Mouse (Mus musculus) c-Kit-negative CD71-positive TER-119-positive erythroid progenitor cells, embryonic 14.5 days (primary cell): ENCODE results near the gene Diablo.
A peak's percentile ranks its signal among the peaks of the same experiment; 100 is the strongest.
"Not testable (repeated sequence)": the region's sequence is repeated elsewhere in the genome, so short reads cannot be mapped to it uniquely, and the experiment has no call there.

Experiments
- DNase-seq: peaks from one replicate; pipeline ENCODE4 v3.0.0-alpha.2; 2013; ENCODE audit warnings: low read depth, low spot score

Gene Diablo

DNA sequence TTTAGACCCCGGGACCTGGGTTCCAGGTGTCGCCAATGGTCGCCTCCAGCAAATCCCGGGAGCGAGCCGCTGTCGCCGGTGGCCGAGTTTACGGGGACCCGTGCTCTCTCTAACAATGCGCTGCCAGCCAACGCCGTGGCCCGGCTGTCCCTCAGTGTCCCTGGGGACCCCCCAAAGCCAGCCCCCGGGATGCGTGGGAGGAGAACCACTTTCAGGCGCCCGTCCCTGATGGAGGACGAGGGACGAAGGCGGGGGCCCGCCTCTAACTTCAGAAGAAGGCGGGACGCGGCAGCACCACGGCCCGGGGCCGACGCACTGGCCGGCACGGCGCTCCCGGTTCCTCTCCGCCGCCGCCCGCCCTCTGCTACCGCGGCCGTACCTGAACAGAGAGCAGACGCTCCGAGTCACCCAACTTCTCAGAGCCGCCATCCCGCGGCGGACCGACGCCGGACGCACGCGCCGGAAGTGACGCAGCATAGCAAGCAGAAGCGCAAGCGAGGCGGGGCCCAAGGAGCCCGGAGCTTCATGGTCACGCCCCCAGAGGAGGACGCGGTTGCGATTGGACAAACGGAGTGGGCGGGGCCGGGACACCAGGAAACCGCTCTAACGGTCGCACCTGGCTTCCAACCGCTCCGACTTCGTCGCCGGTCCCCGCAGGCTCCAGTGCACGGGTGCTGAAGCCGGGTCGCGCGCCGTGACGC lies at the start of gene Diablo:
Diablo (minus strand) TSS at position 485 of the 701 bp plus-strand sequence.
- peak; percentile 98 for DNase-seq

DNA sequence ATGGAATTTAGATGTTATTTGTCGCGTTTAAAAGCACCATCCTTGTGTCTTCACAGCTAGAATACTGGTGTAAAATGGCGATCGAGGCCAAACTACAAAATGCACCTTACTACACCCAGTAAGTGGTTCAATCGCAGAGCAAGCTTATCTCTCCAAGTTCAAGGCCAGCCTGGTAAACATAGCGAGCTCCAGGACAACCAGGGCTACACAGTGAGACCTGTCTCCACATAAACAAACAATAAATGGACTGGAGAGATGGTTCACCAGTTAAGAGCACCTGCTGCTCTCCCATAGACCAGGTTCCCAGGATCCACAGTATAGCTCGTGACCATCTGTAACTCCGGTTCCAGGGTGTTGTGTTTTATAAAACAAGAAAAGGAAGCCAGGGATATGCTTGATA lies 49.4 kb upstream of the Diablo start:
- no peak for DNase-seq

DNA sequence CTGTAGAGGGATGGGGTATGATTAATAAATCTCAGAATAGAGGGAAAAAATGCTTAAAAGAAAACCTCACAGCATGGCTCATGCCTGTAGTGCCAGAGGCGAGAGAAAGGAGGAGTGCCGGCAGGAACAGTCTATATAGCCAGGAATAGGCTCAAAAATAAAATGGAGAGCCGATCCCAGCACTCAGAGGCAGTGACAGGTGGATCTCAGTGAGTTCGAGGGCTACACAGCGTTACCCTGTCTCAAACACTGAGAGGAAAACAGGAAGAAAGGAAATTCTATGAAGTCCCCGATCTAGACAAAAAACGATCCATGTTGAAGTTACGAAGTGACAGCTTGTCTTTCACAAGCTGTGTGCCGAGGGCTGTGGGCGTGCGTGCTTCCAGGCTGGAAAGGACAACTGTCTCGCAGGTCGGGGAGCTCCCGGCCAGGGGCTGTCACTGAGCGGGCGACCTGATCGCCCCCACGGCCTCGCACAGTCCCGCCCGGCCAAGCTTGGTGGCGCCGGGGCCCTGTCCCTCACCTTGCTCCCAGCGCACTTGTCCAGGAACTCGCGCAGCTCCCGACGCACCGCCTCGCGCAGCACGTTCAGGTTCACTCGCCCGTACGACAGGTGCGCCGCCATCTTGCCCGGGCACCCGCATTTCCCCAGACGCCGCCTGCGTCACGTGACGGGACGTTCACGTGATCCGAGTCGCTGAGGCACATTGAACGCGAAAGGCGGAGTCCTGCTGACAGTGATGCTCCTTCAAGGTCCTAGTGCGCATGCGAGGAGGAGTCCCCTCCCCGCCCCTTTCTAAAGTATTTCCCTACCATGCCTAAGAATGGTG lies 48.6 kb upstream of the Diablo start, which contains the start of gene Vps33a:
Vps33a (minus strand) TSS at position 682 of the 830 bp plus-strand sequence.
- peak; percentile 94 for DNase-seq

DNA sequence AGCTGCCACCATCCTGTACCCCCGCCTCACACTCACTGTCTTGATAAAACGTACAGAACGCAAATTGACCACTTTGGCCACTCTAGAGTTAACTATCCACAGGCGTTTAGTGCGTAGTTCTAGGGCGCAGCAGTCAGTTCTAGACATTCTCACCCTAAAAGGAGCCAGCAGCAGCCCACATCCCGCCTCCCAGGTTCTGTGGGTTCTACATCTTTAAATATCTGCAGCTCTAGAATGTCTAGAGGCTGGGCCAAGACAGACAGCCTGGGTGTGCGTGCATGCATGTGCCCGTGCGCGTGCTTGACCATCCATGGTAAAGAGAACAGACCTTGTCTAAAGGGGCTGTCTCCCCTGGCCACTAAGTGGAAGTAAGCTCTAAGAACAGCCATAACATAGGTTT lies 37.2 kb upstream of the Diablo start:
- DNase-seq, result no peak

DNA sequence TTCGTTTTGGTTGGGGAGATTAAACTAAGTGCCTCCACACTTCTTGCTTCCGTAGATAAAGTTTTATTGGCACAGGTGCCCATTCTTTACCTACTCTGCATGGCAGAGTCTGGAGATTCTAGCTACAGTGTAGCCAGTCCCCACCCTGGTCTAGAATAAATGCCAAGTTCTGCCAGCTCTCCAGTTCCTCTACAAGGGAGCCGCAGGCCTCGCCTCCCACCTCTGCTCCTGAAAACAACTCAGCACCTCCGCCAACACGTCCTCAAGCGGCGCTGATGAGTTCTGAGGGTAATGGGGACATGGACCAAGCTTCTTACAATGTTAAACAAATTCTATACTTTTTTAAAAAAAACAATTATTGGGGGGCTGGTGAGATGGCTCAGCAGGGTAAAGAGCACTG lies 35.6 kb upstream of the Diablo start:
- no peak for DNase-seq

DNA sequence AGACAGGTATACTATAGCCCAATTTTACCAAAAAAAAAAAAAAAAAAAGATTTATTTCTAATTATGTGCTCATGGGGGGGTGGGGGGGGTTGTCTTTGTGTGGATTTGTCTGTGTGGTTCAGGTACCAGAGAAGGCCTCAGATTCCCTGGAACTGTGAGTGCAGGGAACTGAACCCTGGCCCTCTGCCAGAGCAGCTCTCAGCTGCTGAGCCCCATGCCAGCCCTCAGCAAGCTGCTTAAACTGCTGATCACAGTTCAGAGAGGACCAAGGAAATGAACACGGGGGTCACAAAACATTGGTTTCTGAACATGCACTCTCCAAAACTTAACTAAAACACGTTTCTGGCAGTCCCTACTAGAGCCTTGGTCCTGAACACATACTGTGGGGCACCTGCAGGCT lies 32.5 kb upstream of the Diablo start:
- DNase-seq, result no peak

DNA sequence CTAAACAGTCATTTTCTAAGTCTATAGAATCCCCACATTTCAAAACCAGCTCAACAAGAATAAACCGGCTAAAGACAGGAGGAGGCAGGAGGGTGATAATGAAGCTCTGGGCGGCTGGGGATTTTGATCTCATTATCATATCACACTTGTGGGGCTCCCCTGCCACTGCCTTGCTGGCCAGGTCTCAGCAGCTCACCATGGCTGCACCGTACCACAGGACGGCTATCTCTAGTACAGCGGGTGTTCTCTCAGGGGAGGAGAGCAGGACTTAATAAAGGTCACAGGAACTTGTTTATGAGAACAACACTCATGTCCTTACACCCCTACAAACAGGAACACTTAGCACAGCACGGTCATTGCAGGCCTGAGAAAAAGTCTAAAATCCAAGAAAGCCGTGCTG lies 31.7 kb upstream of the Diablo start:
- no peak for DNase-seq

DNA sequence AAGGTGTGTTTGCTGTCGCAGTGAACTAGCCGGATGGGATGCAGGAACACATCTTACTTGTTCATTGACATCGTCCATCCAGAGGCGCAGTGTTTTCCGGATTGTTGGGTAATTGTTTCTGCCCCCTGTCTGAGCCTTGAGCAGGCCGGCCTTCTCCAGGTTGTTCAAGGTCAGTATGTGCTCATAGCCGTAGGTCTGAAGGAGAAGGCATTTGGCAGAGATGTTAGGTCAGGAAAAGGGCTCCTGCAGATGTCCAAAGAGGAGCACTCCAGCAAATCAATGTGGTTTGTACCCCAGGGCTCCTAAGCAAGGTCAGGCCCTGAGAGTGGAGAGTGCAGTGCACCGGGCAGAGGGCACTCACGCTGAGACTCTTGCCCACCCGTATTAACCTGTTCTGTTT lies 9.8 kb upstream of the Diablo start:
- no peak for DNase-seq

DNA sequence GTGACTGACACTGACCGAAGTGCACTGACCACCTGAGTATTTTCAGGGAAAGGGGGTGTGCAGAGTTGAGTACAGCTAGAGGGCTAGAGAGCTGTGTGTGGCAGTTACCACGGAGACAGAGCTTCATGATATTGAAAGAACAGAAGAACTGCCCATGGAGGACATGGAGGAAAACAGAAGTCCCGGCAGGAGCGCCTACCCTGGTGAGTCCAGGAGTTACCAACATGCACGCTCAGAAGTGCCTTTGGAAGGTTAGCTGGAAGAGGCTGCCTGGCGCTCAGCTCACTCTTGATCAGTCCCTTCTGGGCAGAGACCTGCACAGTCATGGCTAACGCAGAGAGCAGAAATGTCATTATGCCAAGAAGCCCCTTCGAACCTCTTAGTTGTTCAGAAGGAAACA lies 6.1 kb upstream of the Diablo start:
- no peak for DNase-seq

DNA sequence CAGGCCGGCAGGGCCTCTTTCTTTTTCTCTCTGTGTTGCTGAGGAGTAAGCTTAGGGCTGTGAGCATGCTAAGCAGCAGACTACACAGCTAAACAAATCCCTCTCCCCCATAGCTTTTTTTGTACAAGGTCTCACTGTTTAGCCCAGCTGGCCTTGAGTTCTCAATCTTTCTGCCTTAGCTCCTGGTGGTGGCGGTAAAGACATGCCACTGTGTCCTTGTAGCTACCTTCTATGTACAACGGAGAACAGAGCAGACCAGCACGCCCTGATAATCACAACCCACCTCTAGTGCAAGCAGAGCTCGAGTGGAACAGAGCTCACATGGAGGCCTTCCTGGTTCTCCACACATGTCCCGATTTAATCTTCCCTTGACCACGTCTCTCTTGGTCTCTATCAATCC lies 4.7 kb upstream of the Diablo start:
- no peak for DNase-seq

DNA sequence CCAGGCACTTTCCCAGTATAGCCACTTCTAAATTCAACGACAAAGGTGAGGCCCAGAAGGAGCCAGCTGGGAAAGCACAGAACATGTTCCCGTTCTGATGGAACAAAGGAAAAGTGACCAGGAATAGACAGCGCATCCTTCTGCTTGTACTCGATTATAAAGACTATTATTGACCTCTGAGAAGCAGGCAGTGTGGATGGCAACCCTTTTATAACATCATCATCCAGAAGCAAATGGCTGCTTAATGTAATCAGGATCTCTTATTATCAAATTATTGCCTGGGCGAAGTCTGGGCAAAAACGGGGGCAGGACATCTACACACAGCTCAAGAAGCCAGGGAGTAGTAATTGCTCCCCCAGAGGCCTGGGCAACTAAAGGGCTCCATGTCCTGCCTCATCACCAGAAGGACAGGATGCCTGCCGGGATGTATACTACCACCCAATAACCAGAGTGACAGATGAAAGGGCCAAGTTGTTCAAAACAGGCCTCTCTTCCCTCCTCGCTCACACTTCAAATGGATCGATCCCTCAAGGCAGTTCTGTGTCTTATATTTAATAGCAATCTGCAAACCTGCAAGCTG lies 2.0 kb upstream of the Diablo start:
- no peak for DNase-seq

DNA sequence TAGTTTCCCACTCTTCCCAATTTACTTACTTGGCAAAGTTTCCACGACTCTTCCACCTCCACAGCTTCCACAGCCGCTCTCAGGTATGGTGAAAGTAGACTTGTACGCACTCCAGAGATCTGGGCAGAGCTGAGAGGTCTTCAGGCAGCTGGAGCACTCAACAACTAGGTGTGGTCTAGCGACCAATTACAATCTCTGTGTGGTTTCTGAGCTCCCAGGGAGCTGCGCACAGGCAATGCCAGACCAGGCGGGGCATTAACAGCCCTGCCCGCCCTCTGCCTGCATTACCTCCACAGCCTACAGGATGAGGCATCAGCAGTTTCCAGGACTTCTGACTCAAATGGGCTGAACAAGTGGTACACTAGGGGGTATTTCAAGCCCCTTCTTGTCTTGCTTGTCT lies 1.3 kb upstream of the Diablo start, which contains the start of gene Gm49027:
Gm49027 (minus strand) TSS at position 208 of the 400 bp plus-strand sequence.
- no peak for DNase-seq

DNA sequence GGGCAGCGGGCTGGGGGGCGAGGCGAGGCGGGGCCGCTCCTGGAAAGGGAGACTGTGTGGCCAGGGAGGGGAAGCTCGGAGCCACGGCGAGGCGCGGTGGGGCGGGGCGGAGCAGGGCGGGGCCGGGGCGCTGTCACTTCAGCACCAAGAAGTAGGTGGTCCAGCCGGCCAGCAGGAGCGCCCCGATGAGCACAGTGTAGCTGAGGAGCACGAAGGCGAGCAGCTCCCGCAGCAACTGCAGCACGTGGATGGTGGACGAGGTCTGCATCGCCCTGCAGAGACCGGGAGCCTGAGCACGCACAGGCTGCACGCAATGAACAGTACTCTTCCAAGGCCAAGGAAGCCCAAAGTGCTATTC lies 396 bp upstream of the Diablo start:
- no peak for DNase-seq

DNA sequence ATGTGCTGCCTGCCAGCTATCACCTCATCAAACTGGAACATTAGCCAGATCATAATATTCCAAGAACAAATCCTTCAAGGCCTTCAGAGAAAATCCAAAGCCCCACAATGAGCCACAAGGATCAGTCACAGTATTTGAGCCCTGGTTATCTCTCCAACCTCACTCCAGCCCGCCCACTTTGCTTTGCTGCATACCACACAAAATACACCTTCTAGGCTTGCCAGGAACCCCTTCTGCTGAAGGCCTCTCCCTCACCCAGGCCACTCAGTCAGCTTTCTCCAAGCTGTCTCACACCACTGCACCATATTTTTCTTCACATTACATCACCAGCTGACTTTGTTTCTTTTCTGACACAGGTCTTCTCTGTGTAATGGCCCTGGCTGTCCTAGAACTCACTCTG lies 1.8 kb downstream of the Diablo start:
- no peak for DNase-seq

DNA sequence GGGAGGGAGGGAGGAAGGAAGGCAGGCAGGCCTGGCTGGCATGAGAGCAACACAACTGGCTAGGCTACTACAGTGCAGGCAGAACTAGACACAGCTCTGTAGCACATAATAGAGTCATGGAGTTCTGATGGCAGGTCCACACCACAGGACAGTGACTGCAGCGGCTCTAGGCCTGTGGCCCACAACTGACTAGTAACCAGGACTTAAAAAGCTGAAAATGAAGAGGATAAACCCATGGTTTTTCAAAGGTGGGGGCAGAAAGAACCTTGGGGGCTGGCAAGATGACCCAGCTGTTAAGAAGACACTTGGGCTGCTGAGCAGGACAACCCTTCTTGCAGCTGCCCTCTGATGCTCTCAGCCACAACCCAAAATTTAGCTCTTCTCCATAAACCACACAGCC lies 2.4 kb downstream of the Diablo start:
- no peak for DNase-seq

DNA sequence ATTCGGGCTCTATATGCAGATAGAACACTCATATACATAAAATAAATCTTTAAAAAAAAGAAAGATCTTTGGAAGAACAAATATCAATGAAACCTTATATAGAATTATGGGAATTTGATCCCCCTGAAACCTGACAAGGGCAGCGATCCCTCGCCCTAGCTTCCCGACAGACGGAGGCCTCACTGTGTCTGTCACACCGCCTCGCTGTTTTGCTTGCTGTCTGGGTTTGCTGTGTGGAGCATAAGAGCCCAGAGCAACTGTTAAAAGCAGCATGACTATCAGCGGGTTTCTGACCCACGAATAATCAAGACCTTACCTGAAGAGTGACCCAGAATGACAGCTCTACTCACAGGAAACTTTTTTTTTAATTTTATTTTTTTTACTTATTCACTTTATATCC lies 3.3 kb downstream of the Diablo start:
- no peak for DNase-seq

DNA sequence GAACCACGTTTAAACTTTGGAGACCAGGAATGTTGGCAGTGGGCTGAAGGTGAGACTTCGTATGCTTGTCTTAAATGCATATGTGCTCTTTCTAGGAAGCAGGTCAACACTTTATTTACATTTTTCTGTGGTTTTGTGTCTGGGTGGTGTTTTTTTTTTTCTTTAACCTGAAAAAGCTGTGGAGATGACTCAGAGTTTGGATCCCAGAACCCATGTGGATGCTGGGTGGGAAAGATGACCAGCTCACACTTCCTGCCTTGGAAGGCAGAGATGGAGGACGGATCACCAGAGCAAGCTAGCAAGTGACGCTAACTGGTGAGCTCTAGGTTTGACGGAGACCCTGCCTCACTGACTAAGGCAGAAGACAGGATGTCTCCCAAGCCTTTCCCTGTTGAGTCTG lies 9.1 kb downstream of the Diablo start:
- DNase-seq, result no peak

DNA sequence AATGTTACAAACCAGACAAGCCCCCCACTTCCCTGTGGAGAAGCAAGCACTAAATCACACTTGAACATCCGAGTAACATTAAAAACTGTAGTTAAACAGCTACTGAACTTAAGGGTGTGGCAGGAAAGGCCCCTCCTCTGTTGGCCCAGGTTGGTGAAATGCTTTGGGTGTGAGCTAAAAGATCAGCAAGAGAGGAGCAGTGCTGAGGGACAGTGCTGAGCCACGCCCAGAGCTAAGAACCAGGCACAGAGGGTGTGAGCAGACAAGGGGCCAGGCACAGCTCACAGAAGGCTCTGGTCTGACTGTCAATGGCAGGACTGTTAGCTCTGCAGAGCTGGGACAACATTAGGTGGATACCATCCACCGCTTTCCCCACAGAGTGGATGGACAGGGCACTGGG lies 11.9 kb downstream of the Diablo start:
- DNase-seq, result no peak

DNA sequence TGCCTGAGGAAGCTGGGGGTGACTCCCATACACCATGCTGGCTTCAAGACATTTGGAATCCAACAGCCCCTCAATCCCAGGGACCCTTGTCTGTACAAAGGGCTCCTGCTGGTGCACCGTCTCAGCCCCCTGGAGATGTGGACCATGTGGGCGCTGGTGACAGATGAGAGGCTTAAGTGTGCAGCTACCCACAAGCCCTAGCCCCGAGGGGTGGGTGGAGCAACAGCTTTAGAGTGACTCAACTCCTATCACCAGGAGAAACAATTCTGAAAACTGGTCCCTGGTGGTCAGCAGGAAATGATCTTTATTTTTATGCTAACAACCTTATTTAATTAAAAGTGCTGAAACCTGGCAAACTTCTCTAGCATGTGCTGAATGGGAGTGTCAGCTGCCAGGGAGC lies 12.6 kb downstream of the Diablo start:
- DNase-seq, result not testable (repeated sequence)

DNA sequence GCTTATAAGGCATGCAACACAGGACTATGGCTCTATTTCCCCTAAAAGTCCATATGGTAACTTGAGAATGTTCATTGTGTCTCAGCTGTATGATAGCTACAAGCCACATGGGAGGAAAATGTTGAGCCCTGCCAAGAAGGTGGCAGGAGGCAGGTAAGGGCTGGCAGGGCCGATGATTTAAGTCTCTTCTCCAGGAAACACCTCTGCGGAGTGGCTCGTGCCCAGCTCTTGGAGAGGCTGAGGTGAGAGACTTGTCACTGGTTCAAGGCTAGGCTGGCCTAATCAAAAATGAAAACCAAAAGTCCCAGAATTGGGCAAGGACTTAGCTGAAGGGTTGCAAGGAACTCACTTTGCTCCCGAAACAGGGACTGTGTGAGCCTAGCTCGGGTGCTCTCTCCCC lies 13.8 kb downstream of the Diablo start, which contains the start of gene B3gnt4:
B3gnt4 (plus strand) TSS at position 301 of the 400 bp plus-strand sequence.
- no peak for DNase-seq

DNA sequence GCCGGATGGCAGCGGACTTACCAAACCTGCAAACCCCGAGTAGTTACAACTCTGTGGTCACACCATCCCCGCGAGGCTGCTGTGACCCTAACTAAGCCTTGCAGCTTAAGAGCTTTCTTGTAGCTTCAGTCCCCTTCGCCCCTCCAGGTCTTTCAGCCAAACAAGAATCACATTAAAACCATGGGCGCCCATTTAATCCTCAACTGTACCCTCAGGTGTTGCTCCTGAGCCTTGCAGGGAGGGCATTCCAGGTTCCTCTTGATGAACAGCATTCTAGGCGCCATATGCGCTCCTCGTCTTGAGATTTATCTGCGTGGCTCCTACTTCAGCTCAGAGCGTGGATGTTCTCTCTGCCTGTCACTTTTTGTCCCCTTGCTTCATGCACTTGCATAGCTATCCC lies 15.1 kb downstream of the Diablo start:
- no peak for DNase-seq

DNA sequence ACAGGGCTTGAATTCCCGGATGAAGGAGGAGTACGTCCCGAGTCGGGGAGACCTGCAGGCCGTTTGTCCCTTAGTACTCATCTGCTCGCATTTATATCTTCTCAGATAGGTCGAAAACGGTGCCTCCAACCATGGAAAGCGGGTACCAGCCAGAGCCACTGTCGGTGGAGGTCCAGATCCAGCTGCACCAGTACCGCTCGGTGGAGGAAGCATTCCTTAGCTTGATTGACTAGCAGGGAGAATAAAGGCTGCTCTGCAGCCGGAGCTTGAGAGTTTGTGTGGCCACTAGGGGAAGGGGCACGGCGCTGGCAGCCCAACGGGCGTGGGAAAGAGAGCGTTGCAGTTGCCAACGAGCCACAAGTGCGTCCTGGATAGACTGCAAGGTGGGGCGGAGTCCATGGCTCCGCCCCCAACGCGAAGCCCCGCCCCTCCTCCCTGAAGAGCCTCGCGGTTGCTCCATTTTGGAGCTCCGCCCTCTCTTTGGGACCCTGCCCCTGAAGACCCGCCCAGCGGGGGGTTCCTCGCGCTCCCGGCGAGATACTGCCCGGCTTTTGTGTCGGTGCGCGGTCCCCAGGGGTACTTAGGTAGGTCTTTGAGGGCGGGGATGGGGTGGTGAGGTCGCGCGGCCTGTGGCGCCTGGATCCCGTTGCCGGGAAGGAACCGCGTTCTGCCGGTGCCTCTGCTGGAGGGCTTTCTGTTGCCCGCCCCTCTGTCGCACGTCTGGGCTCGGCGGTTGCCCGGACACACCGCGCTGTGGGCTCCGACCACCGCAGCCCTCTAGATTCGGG lies 15.8 kb downstream of the Diablo start:
- DNase-seq, result peak; percentile 26
